Mouse (Mus musculus) intestine, postnatal 0 days (tissue): ENCODE data around the gene Zc3h8. TPM values are rescaled to one million over a fixed set of nuclear protein-coding genes. Genes with fewer than 3 reads are reported as not detected.
A peak's percentile ranks its signal among the peaks of the same experiment; 100 is the strongest.

ENCODE experiments used
- ATAC-seq: fragments of 200-750 bp; cut with Nextera tagmentation; 2 replicates; pipeline ENCODE4 v1.8.0; 2017; ENCODE audit warnings: mild to moderate bottlenecking, moderate TSS enrichment, moderate library complexity
- H3K27ac ChIP-seq: fragments of 300-500 bp; sonication (generic); 2 replicates; pipeline ENCODE4 v1.5.1; 2014; ENCODE audit warnings: mild to moderate bottlenecking, low read depth, low read length, moderate library complexity
- H3K27me3 ChIP-seq: fragments of 300-500 bp; sonication (generic); replicated peaks from 2 replicates; pipeline ENCODE4 v1.6.1; 2014; ENCODE audit warnings: low read length, mixed read lengths; ENCODE audit not compliant: control insufficient read depth, insufficient read depth
- H3K36me3 ChIP-seq: fragments of 300-500 bp; sonication (generic); 2 replicates; pipeline ENCODE4 v1.6.1; 2014; ENCODE audit warnings: mild to moderate bottlenecking, moderate library complexity; ENCODE audit not compliant: control insufficient read depth, insufficient read depth
- H3K4me1 ChIP-seq: fragments of 300-500 bp; sonication (generic); replicated peaks from 2 replicates; pipeline ENCODE4 v1.6.1; 2014; ENCODE audit warnings: antibody characterized with exemption, low read length, mixed read lengths; ENCODE audit not compliant: control insufficient read depth, insufficient read depth
- H3K4me2 ChIP-seq: fragments of 300-500 bp; sonication (generic); replicated peaks from 2 replicates; pipeline ENCODE4 v1.6.1; 2014; ENCODE audit warnings: low read depth, mild to moderate bottlenecking, moderate library complexity
- H3K4me3 ChIP-seq: fragments of 300-500 bp; sonication (generic); 2 replicates; pipeline ENCODE4 v1.5.1; 2014; ENCODE audit warnings: low read depth, low read length
- H3K9ac ChIP-seq: fragments of 300-500 bp; sonication (generic); 2 replicates; pipeline ENCODE4 v1.6.1; 2014; ENCODE audit warnings: mild to moderate bottlenecking, low read depth, low read length
- H3K9me3 ChIP-seq: fragments of 300-500 bp; sonication (generic); 2 replicates; pipeline ENCODE4 v1.6.1; 2016; ENCODE audit warnings: mixed run types; ENCODE audit not compliant: control insufficient read depth
- CTCF ChIP-seq: sonication (generic); IDR thresholded peaks from 2 replicates; pipeline ENCODE4 v1.5.1; 2016; ENCODE audit warnings: low read depth, mild to moderate bottlenecking, control low read depth, antibody characterized with exemption, moderate library complexity
- WGBS: fragments of 180-500 bp; shearing (Covaris S2); extraction: QIAGEN DNeasy Blood & Tissue Kit; methylation state at CpG from one replicate; pipeline ENCODE4 v1.1.7; 2014; 5-methylcytosine and 5-hydroxymethylcytosine counted together
- polyA plus RNA-seq: library from polyadenylated mRNA; unstranded; fragments of >200 nt; fragmentation: Nextera tagmentation; extraction: Ambion mirVana; gene quantifications from 2 replicates; pipeline ENCODE4 v1.2.1, GENCODE M21; 2015

Gene Zc3h8
- polyA plus RNA-seq, 1 experiment from 2014 or later, result 4.6 TPM

DNA sequence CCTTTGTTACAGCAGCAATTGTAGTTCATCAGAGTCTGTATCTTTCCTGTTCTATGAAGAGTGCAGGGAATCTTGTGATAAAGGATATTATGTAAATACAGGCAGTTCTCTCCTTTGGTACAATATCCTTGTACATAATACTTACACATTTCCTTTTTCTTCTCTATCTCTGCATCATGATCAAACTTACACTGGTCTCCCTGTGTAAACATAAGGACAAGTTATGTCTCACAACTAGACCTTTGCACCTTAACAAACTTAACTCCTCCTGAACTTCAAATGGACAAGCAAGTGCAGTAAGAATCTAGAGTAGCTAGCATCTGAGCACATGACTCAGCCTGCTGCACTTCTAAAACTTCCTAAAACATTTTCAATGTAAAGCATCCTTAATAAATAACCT, 13.2 kb downstream of the Zc3h8 start:
- ATAC-seq, result peak; percentile 76
- Histone ChIP-seq H3K36me3 (peaks cover 13% of the 10 kb centered on the region; the same call in 1 of the 2 replicates), H3K4me3 (no peak overlapping the region), H3K27me3 (no peaks in the 10 kb centered on the region), H3K4me1 (no peaks in the 10 kb centered on the region), H3K4me2 (no peak overlapping the region), H3K27ac (0 out of 2 replicates have a peak overlapping the region, but pooled peaks have one; percentile 31), H3K9ac (no peak overlapping the region), H3K9me3 (no peaks in the 10 kb centered on the region)
- TF ChIP-seq CTCF, result no peak

GRCm38 (mm10) chr2:128928446-128928845, 15.4 kb downstream of the Zc3h8 start:
- no peak overlapping the region for H3K4me2 ChIP-seq
- peaks cover 11% of the 10 kb centered on the region; the same call in 1 of the 2 replicates for H3K36me3 ChIP-seq
- ATAC-seq, result no peak
- no peak overlapping the region for H3K27ac ChIP-seq
- WGBS, result 83% methylated on average over 3 of the region's 3 CpGs
- no peak overlapping the region for H3K9ac ChIP-seq
- no peak for TF ChIP-seq CTCF
- H3K4me3 ChIP-seq, result no peak overlapping the region
- no peaks in the 10 kb centered on the region for H3K4me1 ChIP-seq
- no peaks in the 10 kb centered on the region for H3K9me3 ChIP-seq
- no peaks in the 10 kb centered on the region for H3K27me3 ChIP-seq

DNA sequence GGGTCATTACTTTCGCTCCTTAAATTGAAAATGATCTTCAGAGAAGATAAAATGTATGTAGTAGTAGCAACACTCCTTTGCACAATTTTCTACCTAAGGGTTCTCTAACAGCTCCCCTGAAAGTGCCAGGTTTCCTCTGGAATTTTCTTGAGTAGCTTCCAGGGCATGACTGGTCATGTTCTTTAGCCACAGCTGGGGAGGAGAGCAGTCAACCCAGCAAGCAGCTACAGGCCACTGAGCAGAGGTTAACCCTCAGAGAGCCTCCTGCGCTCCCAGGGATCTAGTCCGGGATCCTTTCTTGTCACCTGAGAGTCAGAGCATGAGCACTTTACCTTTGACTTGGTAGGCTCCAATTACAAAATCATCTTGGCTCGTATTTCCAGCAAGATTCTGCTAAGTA, 19.1 kb downstream of the Zc3h8 start:
- ATAC-seq, result no peak
- no peak for TF ChIP-seq CTCF
- H3K4me3 ChIP-seq, result no peak overlapping the region
- H3K4me1 ChIP-seq, result no peaks in the 10 kb centered on the region
- no peak overlapping the region for H3K9ac ChIP-seq
- no peak overlapping the region for H3K4me2 ChIP-seq
- no peaks in the 10 kb centered on the region for H3K27me3 ChIP-seq
- peaks cover 11% of the 10 kb centered on the region; the same call in 1 of the 2 replicates for H3K36me3 ChIP-seq
- no peak overlapping the region for H3K27ac ChIP-seq
- WGBS, result 98% methylated on average over 4 of the region's 4 CpGs
- H3K9me3 ChIP-seq, result no peaks in the 10 kb centered on the region

GRCm38 (mm10) chr2:128916528-128916927, 27.3 kb downstream of the Zc3h8 start:
- Histone ChIP-seq H3K9ac (no peak overlapping the region), H3K27ac (no peak overlapping the region), H3K27me3 (no peaks in the 10 kb centered on the region), H3K9me3 (no peaks in the 10 kb centered on the region), H3K4me1 (no peaks in the 10 kb centered on the region), H3K4me3 (no peak overlapping the region), H3K4me2 (no peak overlapping the region), H3K36me3 (no peaks in the 10 kb centered on the region)
- TF ChIP-seq CTCF, result no peak
- ATAC-seq, result no peak
- WGBS, result 68% methylated on average over 3 of the region's 3 CpGs

GRCm38 (mm10) chr2:128914978-128915377, 28.9 kb downstream of the Zc3h8 start:
- 78% methylated on average over 4 of the region's 4 CpGs for WGBS
- Histone ChIP-seq H3K27me3 (no peaks in the 10 kb centered on the region), H3K9ac (no peak overlapping the region), H3K9me3 (no peaks in the 10 kb centered on the region), H3K4me3 (no peak overlapping the region), H3K36me3 (no peaks in the 10 kb centered on the region), H3K4me1 (no peaks in the 10 kb centered on the region), H3K27ac (no peak overlapping the region), H3K4me2 (no peak overlapping the region)
- no peak for ATAC-seq
- no peak for TF ChIP-seq CTCF

DNA sequence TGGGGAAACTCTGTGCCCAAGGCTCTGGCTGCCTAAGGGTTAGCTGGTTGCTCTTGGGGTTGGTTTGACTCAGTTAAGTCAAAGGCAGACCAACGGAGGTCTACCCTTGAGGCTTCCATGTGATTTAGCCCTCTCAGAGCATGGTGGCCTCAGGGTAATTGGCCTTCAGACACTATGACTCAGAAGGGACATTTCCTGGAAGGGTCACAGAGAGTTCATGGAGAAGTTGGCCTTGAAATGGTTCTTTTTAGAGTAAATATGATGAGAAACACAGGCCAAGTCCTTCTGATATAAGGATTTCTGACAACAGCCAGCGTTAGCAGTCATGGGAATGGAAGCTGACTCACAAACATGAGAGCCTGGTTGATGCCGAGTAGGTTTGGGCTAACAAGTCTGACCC, 40.2 kb downstream of the Zc3h8 start:
- Histone ChIP-seq H3K4me1 (no peaks in the 10 kb centered on the region), H3K27ac (no peak overlapping the region), H3K27me3 (no peaks in the 10 kb centered on the region), H3K9ac (no peak overlapping the region), H3K36me3 (no peaks in the 10 kb centered on the region), H3K4me3 (no peak overlapping the region), H3K9me3 (no peaks in the 10 kb centered on the region), H3K4me2 (no peak overlapping the region)
- WGBS, result 59% methylated on average over 3 of the region's 3 CpGs
- no peak for ATAC-seq
- no peak for TF ChIP-seq CTCF

DNA sequence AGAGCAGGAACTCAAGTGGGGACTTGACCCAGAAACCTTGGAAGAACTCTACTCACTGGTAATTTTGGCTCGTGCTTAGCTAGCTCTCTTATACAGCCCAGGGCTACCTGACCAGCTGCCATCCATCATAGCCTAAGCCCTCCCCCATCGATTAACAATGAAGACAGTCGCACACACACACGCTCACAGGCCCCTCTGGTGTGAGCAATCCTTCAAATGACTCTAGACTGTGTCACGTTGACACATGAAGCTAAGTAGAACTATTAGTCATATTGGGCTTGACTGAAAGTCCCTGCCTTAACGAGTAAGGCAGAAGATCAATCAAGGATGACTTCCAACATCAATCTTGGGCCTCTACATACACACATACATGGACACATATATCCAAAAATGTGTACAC, 41.0 kb downstream of the Zc3h8 start:
- Histone ChIP-seq H3K4me1 (no peaks in the 10 kb centered on the region), H3K9ac (no peak overlapping the region), H3K27me3 (no peaks in the 10 kb centered on the region), H3K9me3 (no peaks in the 10 kb centered on the region), H3K4me2 (no peak overlapping the region), H3K4me3 (no peak overlapping the region), H3K36me3 (no peaks in the 10 kb centered on the region), H3K27ac (no peak overlapping the region)
- no peak for TF ChIP-seq CTCF
- WGBS, result 83% methylated on average over 6 of the region's 6 CpGs
- no peak for ATAC-seq
